Mouse (Mus musculus) pancreas, adult 10 weeks (tissue): ENCODE results near the gene Dpep2nb. TPM values are rescaled to one million over a fixed set of nuclear protein-coding genes. Genes with fewer than 3 reads are reported as not detected.

Source experiments
- polyA plus RNA-seq: library from polyadenylated mRNA; stranded (reverse); fragments of 350-450 nt; fragmentation: Illumina TruSeq; extraction: RNeasy Lipid Tissue Mini Kit (QIAGEN cat#74804); gene quantifications from one replicate; pipeline ENCODE4 v1.2.3, GENCODE M21; 2015; ENCODE audit warnings: low read depth, low replicate concordance; ENCODE audit not compliant: insufficient read depth

Gene Dpep2nb
- polyA plus RNA-seq: not detected

DNA sequence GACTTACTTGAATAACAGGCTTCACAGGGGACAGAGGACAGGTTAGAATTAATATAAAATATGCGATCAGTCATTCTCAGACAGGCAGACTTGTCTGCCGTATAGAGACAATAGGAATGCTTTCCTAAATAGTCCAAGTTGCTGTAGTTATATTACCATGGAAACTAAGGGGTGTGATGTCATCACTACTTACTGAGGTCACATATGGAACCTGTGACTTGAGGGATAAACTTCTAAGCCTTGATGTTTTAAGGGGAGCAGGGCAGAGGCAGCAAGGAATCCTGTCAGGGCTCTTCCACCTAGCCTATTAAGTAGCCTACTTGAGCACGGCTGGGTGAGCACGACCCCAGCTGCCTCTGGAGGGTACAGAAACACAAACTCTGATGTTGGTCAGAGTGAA, at the start of gene Dpep2nb:
Gene Dpep2nb, minus strand, starts transcription at position 101 of the 400 bp plus-strand sequence.

GRCm38 (mm10) chr8:106011643-106011986, 5.8 kb upstream of the Dpep2nb start, which contains the start of gene Ddx28:
TSS of gene Ddx28 (minus strand) at chr8:106011882.

GRCm38 (mm10) chr8:105990856-105991387, 14.9 kb downstream of the Dpep2nb start, which contains the start of gene Dus2:
TSS of gene Dus2 (plus strand) at chr8:105991337.

DNA sequence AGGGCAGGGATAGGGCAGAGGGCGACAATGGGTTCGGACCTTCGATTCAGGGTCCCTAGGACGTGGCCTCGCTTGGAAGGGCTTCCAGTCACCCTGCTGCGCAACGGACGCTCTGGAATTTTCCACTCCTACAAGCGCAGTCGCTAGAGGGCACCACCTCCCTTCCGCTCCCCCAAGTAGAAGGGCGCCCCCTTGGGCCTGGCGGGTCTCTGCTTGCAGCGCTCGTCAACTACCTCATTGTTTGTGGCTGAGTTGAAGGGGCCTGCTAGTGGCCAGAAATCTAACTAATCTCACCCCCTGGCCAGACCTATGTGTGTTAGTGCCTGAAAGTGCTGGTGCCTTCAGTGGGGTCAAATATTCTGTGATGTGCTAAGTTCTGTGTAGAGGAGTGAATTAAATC, 26.4 kb downstream of the Dpep2nb start, which contains the start of gene Dpep3:
Gene Dpep3, minus strand, starts transcription at position 105 of the 400 bp plus-strand sequence.

GRCm38 (mm10) chr8:105965905-105966341, 39.9 kb downstream of the Dpep2nb start, which contains the start of gene Slc12a4:
TSS of gene Slc12a4 (minus strand) at chr8:105966097.

Other genes starting within 250 kb of the Dpep2nb start
- gene Gfod2, start 247.3 kb downstream of the Dpep2nb start, polyA plus RNA-seq: 3.7 TPM
- 5.2 TPM for gene Ranbp10, start 178.6 kb downstream of the Dpep2nb start, polyA plus RNA-seq
- not detected for gene Tsnaxip1, start 178.2 kb downstream of the Dpep2nb start, polyA plus RNA-seq
- 3.4 TPM for gene Cenpt, start 152.7 kb downstream of the Dpep2nb start, polyA plus RNA-seq
- 7.8 TPM for gene Thap11, start 150.8 kb downstream of the Dpep2nb start, polyA plus RNA-seq
- gene Nutf2, start 145.4 kb downstream of the Dpep2nb start, polyA plus RNA-seq: 16.2 TPM
- gene Edc4, start 125.1 kb downstream of the Dpep2nb start, polyA plus RNA-seq: 16.1 TPM
- gene Nrn1l, start 112.4 kb downstream of the Dpep2nb start, polyA plus RNA-seq: not detected
- 3.8 TPM for gene Pskh1, start 105.5 kb downstream of the Dpep2nb start, polyA plus RNA-seq
- gene Ctrl, start 72.1 kb downstream of the Dpep2nb start, polyA plus RNA-seq: 23,700 TPM
- gene Psmb10, start 67.5 kb downstream of the Dpep2nb start, polyA plus RNA-seq: 298 TPM
- 6.6 TPM for gene Lcat, start 62.6 kb downstream of the Dpep2nb start, polyA plus RNA-seq
- gene Slc12a4, start 39.9 kb downstream of the Dpep2nb start, polyA plus RNA-seq: 8.7 TPM
- gene Dpep3, start 26.5 kb downstream of the Dpep2nb start, polyA plus RNA-seq: not detected
- 3.0 TPM for gene Dus2, start 14.6 kb downstream of the Dpep2nb start, polyA plus RNA-seq
- 1.9 TPM for gene Ddx28, start 5.9 kb upstream of the Dpep2nb start, polyA plus RNA-seq
- 4.1 TPM for gene Nfatc3, start 52.9 kb upstream of the Dpep2nb start, polyA plus RNA-seq
- gene Esrp2, start 131.0 kb upstream of the Dpep2nb start, polyA plus RNA-seq: 17.7 TPM
- 4.7 TPM for gene Pla2g15, start 144.4 kb upstream of the Dpep2nb start, polyA plus RNA-seq
- gene Slc7a6, start 162.9 kb upstream of the Dpep2nb start, polyA plus RNA-seq: 7.4 TPM
- gene Slc7a6os, start 205.0 kb upstream of the Dpep2nb start, polyA plus RNA-seq: 19.0 TPM
- 3.5 TPM for gene Prmt7, start 205.0 kb upstream of the Dpep2nb start, polyA plus RNA-seq